Comparison of ENCODE assay signal across 8 mouse cellular contexts in the genomic region with DNA sequence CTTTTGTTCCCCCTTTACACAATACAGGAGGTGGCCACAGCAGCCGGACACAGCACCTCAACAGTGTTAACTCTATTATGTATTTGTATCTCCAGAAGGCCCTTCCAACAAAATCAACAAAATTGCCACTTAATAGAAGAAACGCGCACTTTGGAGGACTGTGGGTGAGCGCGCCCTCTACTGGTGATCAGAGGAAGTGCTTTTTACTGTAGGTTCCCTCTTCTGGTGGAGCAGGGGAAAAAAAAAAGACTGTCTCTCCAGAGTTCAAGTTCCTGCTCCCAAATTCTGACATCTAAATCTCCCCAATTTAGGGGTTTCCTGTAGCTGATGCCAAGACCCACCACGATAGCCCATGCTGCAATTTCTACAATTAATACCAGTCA. TPM values are rescaled to one million over a fixed set of nuclear protein-coding genes. Genes with fewer than 3 reads are reported as not detected.
DNase-seq lines count a peak whose midpoint lies in the region; ATAC-seq and TF ChIP-seq lines count a peak whose summit lies in the region.

No protein-coding gene starts in this region.

- WGBS in liver, embryonic 12.5 days (ENCODE audit: insufficient replicate concordance): 2% methylated on average over 6 of the region's 6 CpGs
- 3% methylated on average over 6 of the region's 6 CpGs for WGBS in kidney, adult 2 months
- WGBS in liver, adult 2 months: 4% methylated on average over 6 of the region's 6 CpGs

- H3K79me2 ChIP-seq in liver, adult 2 months (ENCODE audit: control insufficient read depth, insufficient read depth, low read length): no peaks in the 10 kb centered on the region

- H3K9me3 ChIP-seq in liver, embryonic 12.5 days (replicated peaks): no peaks in the 10 kb centered on the region

- H3K4me2 ChIP-seq in liver, embryonic 12.5 days: no peak overlapping the region

- no peak for TF ChIP-seq POLR2A in kidney, adult 2 months (IDR thresholded peaks at IDR 0.05; ENCODE audit: low read depth, low read length)
- no peak for TF ChIP-seq POLR2A in liver, adult 2 months (IDR thresholded peaks at IDR 0.05; ENCODE audit: extremely low read depth, insufficient read depth, low read length)

- no peaks in the 10 kb centered on the region for H3K27me3 ChIP-seq in liver, embryonic 12.5 days (replicated peaks)
- no peaks in the 10 kb centered on the region for H3K27me3 ChIP-seq in kidney, adult 2 months (replicated peaks; ENCODE audit: control insufficient read depth, insufficient read depth, low read length)
- peaks cover 4% of the 10 kb centered on the region; the same call in 1 of the 2 replicates for H3K27me3 ChIP-seq in liver, adult 2 months (ENCODE audit: control insufficient read depth, insufficient read depth, low read length)

- H3K36me3 ChIP-seq in liver, embryonic 12.5 days: no peaks in the 10 kb centered on the region
- no peaks in the 10 kb centered on the region for H3K36me3 ChIP-seq in kidney, adult 2 months (ENCODE audit: control insufficient read depth, insufficient read depth, low read length)
- no peaks in the 10 kb centered on the region for H3K36me3 ChIP-seq in liver, adult 2 months (ENCODE audit: control insufficient read depth, insufficient read depth, low read length)

- TF ChIP-seq CTCF in kidney, adult 2 months (conservative IDR thresholded peaks at IDR 0.05; ENCODE audit: insufficient read depth, insufficient read length, low read depth, low read length): peak; percentile 93
- peak; percentile 85 for TF ChIP-seq CTCF in liver, adult 2 months (IDR thresholded peaks at IDR 0.05; ENCODE audit: low read depth, low read length)

- no peak overlapping the region for H3K9ac ChIP-seq in liver, embryonic 12.5 days
- H3K9ac ChIP-seq in liver, adult 2 months (ENCODE audit: low read depth, low read length): no peak overlapping the region

- peak; percentile 69 for DNase-seq in liver
- peak; percentile 72 to 85 for DNase-seq in cerebellum, adult 18-20 months
- peak; percentile 78 for DNase-seq in kidney, adult 2 months
- DNase-seq in liver, adult 2 months (ENCODE audit: extremely low read depth, low read depth, low spot score): peak; percentile 32
- DNase-seq in ovary, adult 18-20 months (ENCODE audit: low spot score): peak; percentile 39
- DNase-seq in thymus, postnatal 10 days (ENCODE audit: low spot score in 2 of 2): peak; percentile 44 to 78

- H3K27ac ChIP-seq in liver, embryonic 12.5 days: no peak overlapping the region
- H3K27ac ChIP-seq in kidney, adult 2 months (ENCODE audit: insufficient read depth, low read depth, low read length): no peak overlapping the region
- no peak overlapping the region for H3K27ac ChIP-seq in liver, adult 2 months (replicated peaks; ENCODE audit: insufficient read depth, low read depth, low read length)

- no peak overlapping the region for H3K4me3 ChIP-seq in liver, embryonic 12.5 days
- H3K4me3 ChIP-seq in kidney, adult 2 months (ENCODE audit: insufficient read depth, low read depth, low read length): no peak overlapping the region
- H3K4me3 ChIP-seq in liver, adult 2 months (ENCODE audit: insufficient read depth, low read depth, low read length): no peak overlapping the region

- no peak for ATAC-seq in liver, embryonic 12.5 days
- ATAC-seq in frontal cortex, adult (ENCODE audit: low TSS enrichment): peak; percentile 57; the same call in 1 of the 2 replicates

- H3K4me1 ChIP-seq in liver, embryonic 12.5 days: no peaks in the 10 kb centered on the region
- H3K4me1 ChIP-seq in kidney, adult 2 months (ENCODE audit: control insufficient read depth, insufficient read depth, low read length): no peaks in the 10 kb centered on the region
- no peaks in the 10 kb centered on the region for H3K4me1 ChIP-seq in liver, adult 2 months (ENCODE audit: control insufficient read depth, insufficient read depth, low read length)

RNA-seq across cellular contexts. Expression of gene Msi2, which starts 10.2 kb away (rescaled TPM):
- polyA plus RNA-seq in liver, embryonic 12.5 days (2016; fragmentation: Nextera tagmentation; extraction: Ambion mirVana): 5.0 and 5.2 TPM in 2 replicates
- polyA plus RNA-seq in kidney, adult 2 months (2012; rRNA removed): 40.4 and 43.5 TPM in 2 replicates
- 10.8 and 14.9 TPM in 2 replicates for total RNA-seq in liver, adult 2 months (2014; rRNA removed)
- 6.4 and 6.9 TPM in 2 replicates for polyA plus RNA-seq in liver, adult 2 months (2012; rRNA removed)
